Mouse (Mus musculus): ENCODE results near the gene Sirt1.
A peak's percentile ranks its signal among the peaks of the same experiment; 100 is the strongest.
"Not testable (repeated sequence)": the region's sequence is repeated elsewhere in the genome, so short reads cannot be mapped to it uniquely, and the experiment has no call there.

The Sirt1 gene

DNA sequence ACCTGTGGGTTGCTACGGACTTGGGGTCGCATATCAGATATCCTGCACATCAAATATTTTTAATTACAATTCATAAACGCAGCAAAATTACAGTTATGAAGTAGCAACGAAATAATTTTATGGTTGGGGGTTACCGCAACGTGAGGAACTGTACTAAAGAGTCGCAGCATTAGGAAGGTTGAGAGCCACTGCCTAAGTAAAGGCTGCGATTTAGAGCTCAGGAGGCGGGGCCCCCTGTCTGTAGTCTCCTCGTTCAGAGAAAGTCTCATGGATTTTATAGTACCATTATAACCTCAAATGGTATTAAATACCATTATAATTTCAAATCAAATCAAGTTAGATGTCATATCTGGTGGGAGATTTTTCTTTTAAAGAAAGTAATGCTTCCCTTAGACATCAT, 5.5 kb upstream of the Sirt1 start:
- no peak for DNase-seq

DNA sequence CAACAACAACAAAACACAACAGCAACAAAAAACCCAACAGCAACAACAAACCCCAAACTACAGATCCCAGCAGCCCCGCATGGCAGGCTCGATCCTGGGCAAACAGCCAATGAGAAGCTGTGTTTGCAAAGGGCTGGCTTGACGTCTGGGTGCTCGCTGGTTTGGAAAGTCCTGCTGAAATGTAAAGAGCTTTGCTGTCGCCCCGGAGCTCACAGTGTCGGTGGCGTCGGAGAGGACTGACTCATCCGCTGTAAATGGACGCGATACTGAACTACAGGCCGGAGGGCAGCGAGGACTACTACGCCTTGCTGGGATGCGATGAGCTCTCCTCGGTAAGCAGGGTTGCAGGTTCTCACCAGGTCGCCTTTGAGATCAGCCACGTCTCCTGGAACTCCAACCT, 4.9 kb upstream of the Sirt1 start:
- DNase-seq = peak; percentile 83 to 88

DNA sequence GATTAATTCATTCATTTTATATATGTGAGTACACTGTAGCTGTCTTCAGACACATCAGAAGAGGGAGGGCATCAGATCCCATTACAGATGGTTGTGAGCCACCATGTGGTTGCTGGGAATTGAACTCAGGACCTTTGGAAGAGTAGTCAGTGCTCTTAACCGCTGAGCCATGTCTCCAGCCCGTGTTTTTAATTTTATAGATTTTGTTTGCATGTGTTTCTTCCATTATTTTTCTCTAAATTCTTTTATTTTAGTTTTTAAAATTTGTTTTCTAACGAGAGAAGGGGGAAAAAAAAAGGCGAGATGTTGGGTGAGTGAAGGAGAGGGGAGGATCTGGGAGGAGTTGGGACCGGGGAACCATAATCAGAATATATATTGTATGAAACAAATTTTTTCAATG, 4.4 kb upstream of the Sirt1 start:
- not testable (repeated sequence) for DNase-seq

DNA sequence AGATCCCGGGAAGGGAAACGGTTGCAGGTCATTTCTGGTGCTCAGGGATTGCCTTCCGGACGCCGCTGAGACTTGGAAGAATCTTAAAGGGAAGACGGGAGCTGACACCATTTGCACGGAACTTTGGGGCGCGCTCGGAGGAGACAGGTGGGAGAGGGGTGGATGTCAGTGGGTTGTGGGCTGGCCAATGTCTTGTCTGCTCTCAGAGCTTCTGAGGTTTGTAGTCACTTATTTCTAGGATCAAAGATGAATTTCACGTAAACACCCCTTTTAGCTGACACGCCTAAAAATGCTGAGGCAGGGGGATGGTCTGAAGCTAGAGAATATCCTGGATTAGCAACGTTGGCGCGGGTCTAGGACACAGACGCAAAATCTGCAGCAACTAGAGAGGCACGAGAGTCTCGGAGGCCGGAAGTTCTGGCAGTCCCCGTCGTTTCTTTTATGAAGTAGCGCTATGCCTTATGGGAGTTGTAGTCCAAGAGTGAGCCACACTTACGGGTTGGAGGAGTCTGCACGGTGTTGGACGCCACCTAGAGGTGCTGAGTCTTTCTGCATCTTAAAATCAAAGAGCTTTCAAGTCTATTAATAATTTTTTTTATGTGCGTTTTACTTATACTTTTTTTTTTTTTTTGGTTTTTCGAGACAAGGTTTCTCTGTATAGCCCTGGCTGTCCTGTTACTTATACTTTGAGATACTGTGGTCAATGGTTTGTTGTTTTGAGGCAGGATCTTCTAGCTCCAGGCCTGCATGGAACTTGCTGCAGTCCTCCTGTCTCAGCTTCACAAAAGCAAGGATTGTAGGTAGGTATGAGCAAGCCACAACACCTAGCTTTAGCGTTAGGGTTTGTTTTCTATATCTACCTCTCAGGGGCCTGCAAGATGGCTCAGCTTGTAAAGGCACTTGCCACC, 1.1 kb upstream of the Sirt1 start, which contains the start of gene Dnajc12:
TSS of gene Dnajc12 (plus strand) at position 72 of the 908 bp plus-strand sequence.
- DNase-seq = peak; percentile 76 to 88

DNA sequence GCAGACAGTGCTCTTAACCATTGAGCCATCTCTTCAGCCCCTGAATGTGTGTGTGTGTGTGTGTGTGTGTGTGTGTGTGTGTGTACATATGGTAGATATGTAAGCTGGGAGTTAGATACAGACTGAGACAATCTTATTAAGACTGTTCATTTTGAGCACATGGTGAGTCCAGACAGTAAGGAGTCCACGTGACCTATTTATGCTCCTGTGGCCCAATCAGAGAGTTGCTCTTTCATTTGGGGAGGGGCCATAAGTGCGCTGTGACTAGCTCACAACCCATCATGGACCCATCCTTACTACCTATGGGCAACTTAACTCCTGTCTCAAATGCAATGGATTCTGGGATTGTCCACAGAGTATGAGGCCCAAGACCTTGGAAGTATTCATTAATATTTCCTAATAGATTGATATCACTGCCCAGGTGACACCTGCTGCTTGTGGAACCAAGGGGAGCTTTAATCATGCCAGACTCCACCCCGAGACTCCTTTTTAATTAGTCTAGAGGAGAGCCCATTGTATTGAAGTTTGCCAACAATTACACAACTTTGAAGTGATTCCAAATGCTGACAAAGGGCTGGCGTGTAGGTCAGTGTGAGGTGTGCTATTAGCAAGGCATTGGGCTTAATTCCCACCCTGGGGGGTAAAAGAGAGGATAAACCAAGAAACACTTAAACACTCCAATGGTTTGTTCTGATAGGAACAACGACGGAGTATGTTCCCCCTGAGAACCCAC, 2.4 kb downstream of the Sirt1 start:
- DNase-seq = no peak

DNA sequence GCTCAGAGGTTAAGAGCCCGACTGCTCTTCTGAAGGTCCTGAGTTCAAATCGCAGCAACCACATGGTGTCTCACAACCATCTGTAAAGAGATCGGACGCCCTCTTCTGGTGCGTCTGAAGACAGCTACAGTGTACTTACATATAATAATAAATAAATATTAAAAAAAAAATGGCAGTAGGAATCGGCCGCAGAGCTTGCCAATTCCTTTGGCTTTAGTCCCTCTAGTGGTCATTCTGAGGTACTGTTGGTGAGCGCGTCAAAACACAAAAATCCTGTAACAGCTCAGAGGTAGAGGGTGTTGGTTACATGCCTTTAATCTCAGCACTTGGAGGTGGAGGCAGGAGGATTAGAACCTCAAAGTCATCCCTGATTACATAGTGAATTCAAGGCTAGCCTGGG, 4.0 kb downstream of the Sirt1 start:
- peak in 1 of 2 experiments; percentile 67 for DNase-seq

DNA sequence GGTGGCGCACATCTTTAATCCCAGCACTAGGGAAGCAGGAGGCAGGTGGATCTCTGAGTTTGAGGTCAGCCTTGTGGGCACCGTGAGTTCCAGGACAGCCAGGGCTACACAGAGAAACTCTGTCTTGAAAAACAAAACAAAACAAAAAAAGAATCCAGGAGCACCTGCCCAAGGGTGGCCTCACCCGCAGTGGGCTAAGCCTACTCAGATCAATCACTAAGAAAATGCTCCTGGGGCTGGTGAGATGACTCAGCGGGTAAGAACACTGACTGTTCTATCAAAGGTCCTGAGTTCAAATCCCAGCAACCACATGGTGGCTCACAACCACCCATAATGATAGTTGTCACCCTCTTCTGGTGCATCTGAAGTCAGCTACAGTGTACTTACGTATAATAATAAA, 5.2 kb downstream of the Sirt1 start:
- no peak for DNase-seq

DNA sequence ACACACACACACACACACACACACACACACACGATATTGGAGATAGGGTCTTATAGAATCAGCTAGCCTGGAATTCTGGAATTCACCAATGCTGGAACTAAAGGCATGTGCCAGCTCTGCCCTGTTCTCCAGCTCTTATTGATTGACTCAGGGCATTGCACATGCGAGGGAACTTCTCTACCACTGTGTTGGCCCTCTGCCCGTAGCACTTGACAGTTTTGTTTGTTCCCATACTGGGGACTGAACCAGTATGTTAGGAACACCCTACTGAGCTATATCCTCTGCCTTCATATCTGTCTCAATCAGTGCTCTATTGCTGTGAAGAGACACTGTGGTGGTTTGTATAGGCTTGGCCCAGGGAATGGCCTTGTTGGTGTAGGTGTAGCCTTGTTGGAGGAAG, 13.5 kb downstream of the Sirt1 start:
- no peak for DNase-seq

DNA sequence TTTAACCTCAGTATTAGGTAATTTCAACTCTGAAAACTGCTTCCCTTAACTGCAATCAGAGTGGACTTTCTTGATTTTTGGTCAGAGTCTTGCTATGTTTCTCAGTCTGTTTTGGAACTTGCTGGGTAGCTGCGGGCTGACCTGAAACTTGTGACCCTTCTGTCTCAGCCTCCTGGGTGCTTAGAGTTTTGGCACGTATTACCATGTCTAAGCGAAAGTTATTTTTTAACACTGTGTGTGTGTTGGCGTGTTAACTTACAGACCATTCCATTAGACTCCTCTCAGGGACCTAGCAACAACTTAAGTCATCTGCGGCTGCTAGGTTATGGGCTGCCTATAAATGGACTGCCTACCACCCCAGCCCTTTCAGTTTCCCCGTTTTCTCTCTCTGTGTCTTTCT, 14.1 kb downstream of the Sirt1 start:
- DNase-seq = peak; percentile 16 to 61

DNA sequence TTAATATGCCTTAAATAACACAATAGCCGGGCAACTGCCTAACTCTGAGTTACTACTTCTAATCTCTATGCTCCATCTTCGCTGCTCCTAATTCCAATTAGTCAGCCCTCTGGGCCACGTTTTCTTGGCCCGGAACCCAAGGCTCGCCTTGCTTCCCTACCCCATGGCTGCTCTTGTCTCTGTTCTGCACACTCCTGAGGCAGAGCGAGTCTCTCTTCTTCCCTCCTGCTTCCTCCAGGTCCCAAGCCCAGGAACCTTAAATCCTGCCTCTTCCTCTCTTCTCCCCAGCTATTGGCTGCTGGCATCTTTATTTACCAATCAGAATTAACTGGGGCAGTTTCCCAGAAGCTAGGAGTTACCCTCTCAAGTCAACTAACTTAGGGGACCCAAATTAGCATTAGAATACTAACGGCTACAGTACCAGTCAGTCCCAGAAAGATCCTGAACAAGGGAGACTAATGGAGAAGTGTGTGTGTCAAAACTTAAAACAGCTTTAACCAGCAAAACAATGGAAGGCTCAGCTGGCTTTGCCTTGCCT, 15.5 kb downstream of the Sirt1 start:
- no peak for DNase-seq

DNA sequence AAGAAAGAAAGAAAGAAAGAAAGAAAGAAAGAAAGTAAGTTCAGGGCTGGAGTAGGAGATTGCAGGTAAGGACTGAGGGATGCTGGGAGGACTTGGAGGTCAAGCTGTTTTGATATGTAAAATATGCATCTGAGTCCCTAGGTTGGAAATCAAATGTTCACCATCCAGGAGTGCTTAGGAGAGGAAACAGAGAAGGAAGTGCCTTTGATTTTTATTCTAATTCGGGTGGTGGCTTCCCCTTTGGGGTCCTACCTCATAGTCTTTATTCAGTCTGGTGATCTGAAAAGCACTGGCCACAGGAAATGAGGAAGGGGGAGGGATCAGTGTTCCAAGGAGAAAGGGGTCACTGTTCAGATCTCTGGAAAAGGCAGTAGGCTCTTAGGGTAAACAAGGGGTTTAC, 21.0 kb downstream of the Sirt1 start:
- DNase-seq = no peak

DNA sequence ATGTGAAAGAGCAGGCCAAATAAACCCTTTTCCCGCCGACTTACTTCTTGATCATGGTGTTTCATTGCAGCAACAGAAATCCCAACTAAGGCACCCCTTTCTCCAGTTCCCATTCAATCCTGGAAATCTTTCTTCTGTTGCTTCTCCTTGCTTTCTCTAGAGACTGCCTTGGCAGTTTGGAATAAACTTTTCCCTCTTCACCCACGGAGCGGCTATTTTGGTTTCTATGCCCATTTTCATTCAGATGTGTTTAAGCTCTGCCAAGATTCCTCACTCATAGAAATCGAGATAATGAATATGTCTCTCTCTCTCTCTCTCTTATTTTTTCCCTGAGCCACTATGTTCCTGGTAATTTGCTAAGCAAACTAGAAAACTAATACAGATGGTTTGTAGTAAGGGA, 29.4 kb downstream of the Sirt1 start:
- no peak for DNase-seq

DNA sequence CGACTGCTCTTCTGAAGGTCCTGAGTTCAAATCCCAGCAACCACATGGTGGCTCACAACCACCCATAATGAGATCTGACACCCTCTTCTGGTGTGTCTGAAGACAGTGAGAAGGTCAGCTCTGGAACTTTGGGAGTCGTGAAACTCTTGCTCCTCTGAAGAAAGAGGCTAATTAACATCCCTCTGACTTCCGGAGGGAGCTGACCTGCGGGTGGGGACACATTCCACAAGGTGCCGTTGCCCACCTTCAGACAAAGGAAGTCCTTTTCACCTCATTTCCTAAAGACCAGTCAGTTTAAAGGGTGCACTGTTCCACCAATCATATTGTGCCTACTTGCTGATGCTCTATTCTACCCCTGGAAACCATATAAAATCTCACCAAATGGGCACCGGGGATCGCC, 30.4 kb downstream of the Sirt1 start:
- DNase-seq = not testable (repeated sequence)

DNA sequence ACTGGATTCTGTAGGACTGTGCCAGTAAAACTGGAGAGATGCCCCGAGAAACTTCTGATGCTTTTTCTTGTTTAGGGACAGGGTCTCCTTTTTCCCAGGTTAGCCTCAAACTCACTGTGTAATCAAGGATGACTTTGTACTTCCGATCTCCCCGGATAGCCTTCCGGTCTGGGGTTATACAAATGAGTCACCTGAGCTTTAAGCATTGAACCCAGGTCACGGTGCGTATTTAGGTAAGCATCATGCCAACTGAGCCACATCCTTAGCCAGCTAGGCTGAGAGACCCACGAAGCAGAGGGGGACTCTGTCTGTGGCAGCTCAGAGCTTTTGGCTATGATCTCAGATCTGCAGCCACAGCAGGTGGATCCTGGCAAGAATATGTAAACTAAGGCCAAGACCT, 30.8 kb downstream of the Sirt1 start:
- no peak for DNase-seq

DNA sequence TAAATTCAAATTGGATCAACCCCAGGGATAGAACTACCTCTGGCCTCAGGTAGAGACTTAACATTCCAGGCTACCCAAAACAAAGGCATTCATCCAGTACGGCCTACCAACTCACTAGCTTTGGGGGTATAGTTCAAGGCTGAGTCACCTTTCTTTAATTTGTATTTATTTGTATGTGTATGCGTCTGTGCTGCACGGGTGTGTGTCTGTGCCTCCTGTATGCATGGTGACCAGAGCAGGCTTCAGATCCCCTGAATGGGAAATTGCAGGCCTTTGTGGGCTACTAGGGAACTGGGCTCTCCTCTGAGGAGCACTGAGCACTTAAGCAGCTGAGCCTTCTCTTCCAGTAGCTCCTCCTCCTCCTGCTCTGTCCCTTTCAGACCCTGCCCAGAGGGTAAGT, 33.2 kb downstream of the Sirt1 start:
- DNase-seq = no peak

DNA sequence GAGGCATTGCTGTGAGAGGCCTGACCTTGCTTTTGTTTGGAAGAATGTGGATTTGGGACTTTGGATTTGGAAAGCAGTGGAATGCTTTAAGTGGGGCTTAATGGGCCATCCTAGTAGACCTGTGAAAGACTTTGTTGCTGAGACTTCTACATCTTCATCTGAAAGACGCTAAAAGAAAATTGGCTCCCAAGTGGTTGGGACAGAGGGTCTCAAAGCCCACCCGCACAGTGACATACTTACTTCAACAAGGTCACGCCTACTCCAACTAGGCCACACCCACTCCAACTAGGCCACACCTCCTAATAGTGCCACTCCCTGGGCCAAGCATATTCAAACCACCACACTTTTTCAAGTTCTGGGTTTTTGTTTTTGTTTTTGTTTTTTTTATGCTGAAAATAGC, 36.8 kb downstream of the Sirt1 start:
- no peak for DNase-seq

DNA sequence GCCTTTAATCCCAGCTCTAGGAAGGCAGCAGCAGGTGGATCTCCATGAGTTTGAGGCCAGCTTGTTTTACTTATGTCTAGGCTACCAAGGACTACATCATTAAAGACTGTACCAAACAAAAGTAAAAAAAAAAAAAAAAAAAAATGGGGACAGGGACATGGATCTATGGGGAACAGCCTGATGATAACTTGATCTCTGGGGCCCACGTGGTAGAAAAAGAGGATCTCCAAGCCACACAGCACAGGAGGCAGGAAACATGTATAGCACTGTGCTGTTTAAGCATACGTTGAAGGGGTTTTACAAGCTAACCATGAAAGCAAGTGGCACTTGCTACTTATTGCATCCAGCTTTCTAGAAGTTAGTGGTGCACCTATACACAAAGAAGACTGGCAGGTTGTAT, 40.2 kb downstream of the Sirt1 start:
- DNase-seq = no peak

DNA sequence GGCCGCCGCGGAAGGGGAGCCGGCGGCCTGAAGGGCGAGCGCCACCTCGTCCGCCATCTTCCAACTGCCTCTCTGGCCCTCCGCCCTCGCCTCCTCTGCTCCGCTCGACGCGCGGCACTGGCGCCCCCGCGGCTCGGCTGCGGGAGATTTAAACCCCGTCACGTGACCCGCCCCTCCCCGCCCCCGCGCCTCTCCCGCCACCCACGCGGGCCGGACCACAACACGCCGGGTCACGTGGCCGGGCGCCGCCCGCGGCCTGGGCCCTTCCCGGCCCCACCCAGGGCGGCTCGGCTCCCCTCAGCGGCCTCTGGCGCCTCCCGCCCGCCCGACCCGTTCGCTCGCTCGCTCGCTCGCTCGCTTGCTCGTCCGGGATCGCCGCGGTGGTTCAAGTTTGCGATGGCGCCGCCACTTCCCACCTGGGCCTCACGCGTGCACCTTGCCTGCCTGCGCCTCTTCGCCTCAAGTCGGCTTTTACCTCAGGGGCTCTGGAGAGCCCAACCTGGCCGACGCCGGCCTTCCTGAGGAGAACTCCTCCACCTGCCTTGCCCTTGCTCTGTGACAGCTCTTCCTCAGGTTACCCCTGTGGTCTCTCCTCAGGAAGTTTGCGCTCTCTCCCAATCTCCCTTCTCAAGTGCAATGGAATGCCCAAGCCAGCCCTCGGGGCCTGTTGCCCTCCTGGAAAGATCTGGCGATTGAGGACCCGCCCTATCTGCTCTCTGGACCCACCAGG, 42.4 kb downstream of the Sirt1 start:
- DNase-seq = peak; percentile 86 to 87

DNA sequence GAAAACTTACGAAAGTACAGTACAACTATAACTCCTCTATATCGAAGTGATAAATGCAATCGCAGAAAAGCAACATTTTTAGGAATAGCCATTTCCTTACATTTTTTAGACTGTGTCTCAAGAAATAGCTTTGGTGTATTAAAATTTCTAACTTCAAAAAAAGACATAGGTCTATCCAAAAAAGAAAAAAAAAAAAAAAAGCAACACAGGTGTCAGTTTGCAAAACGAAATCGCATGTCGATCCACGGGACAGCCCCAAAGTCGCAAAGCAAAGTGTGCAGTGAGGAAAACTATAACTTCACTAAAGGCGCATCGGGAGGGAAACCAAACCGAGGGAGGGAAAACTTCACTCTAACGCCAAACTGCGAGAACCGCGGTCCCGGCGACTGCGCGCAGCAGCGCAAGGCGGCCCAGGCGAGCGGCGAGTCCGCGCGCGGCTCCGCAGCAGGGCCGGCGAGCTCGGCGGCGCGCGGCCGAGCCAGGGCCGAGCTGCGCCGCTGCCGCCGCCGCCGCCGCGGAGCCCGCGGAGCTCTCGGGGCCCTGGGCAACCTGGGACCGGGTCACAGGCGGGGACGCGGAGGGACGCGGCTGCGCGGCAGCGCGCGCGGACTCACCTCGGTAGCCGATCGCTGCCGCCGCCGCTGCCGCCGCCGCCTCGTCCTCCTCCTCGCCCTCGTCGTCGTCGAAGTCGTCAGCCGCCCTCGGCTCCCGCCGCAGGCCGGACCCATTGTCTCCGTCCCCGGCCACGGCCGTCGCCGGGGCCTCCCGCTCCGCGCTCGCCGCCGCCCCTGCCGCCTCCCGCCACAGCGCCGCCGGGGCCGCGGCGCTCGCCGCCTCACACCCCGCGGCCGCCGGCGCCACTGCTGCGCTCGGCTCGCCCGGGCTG, 43.3 kb downstream of the Sirt1 start:
- DNase-seq = peak; percentile 33 to 37

DNA sequence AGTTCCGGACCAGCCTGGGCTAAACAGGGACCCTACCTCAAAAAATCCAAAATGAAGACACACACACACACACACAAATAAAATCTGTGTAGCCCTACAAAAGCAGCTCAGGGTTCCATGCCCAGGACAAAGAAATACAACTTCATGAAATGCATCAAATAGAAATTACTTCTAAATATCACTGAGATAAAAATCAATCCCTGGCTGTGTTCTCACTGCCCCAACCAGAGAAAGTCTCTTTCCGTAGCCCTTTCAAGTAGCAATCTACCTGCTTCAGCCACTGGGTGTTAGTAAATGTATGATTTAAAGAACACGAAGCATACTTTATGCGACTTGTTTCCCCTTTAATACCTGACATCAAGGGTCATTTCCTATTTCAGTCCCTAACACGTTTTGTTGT, 44.2 kb downstream of the Sirt1 start:
- DNase-seq = no peak

DNA sequence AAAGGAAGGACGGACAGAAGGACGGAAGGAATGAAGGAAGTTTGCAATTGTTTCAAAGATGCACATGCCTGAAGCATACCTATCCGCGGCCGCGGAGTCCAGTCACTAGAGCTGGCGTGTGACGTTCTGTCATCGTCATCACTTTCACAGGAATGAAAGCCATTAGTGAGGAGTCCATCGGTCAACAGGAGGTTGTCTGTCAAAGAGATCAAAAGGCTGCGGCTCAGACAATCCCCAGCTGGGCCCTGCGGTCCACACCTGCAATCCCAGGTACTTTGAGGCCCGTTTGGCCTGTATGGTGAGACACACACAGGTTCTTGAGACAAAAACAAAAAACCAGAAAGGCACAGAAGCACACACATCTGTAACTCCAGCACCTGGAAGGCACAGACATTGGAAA, 44.6 kb downstream of the Sirt1 start:
- DNase-seq = peak; percentile 29 to 62

DNA sequence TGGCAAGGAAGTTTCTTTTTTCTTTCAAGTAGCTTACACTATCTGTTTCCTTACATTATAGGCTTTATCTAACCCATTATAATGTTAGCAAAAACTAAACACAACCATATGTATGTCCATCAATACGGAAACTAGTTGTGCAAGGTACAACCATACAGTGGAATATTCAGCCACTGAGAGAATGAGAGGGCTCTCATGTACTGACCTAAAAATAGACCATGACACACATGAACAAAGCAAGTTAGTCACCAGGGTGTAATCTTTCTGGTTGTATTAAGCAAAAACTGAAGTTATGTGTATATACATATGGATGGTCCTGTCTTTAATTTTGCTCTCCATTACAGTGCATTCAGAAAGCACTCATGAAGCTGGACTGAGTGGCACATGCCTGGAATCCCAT, 54.4 kb downstream of the Sirt1 start:
- DNase-seq = no peak

Measured in kidney, adult 8-10 months (tissue).